Mouse (Mus musculus): Measurements from ENCODE around the gene Shcbp1.
"Not testable (repeated sequence)": the region's sequence is repeated elsewhere in the genome, so short reads cannot be mapped to it uniquely, and the experiment has no call there.

Gene Shcbp1

DNA sequence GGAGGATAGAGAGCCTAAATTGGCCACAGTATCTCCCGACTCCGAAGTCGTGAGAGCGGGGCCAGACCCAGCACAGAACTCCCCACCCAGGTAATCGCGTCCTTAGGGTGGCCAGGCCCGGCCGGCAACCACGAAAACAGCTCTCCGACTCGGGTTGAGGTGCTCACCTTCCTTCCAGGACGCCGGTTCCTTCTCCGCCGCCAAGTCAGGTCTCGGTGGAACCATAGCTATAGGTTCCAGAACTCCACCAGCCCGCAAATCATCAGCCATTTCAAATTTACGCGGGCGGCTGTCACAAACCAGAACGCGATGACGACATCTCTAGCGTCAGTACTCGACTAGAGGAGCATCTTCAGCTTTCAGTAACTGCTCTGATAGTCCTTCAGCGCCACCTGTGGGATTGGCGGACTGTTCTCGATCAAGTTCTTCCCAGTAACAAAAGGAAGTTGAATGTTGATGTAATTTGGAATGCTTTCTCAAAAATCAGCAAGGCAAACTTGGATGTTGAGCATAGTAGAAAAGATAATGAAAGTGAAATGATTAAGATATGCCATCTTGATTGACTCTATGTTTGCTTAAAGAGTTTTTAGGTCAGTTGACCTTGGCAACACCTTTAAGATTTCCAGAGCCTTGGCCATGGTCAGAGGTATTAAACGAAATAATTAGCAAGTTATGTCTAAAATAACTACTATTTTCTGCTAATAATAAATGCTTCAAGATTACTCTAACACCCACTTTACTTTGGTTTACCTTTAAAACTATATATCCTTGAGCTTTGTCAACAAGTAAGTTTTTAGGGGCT is at the start of gene Shcbp1:
Shcbp1 (minus strand) TSS at position 314 of the 802 bp plus-strand sequence.
- peak; percentile 82 for DNase-seq (ENCODE audit: extremely low read depth, insufficient read length, low spot score)

DNA sequence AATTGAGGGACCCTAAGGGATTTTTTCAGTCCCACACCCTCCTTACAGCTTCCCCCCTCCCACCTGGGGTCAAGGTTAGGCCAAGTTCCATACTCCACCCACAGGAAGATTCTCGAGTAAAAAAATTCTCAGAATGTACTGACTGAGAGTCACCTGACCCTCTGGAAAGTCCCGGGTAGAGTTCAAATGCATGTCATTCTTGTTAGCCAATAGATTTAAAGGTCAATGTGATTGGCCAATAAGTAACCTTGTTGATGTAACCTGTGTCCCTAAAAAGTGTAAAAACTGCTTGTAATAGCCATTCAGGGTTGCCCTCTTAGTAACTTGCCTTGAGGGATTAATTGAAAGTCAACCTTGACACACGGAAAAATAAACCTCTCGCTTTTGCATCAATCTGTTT is 29.5 kb upstream of the Shcbp1 start:
- no peak for DNase-seq (ENCODE audit: extremely low read depth, insufficient read length, low spot score)

DNA sequence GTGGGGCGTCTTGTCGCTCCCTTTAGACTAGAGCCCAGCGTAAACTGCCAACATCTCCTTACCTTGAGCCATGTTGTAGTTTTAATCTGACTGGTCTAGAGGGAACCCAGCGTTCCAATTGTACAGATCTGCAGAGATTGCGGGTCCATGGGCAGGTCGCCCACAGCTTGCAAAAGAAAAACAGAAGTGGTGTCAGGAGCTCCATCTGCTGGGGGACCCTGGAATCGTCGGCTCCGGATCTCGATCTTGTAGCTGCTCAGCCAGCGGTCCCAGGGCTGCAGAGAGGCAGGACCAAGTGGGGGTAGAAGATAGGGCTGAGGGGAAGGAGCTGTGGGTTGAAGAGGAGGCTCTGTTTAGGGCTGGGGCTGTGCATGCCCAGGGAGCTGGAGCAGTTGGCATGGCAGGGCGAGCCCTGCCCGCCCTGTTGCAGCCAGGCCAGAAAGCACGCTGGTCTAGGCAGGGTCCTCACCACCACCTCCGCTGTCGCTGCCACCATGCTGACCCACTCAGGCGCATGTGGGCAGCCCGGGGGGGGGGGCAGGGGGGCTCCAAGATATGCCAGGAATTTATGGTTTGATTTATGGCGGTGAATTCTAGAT is 21.3 kb upstream of the Shcbp1 start:
- DNase-seq (ENCODE audit: extremely low read depth, insufficient read length, low spot score), result peak; percentile 16

DNA sequence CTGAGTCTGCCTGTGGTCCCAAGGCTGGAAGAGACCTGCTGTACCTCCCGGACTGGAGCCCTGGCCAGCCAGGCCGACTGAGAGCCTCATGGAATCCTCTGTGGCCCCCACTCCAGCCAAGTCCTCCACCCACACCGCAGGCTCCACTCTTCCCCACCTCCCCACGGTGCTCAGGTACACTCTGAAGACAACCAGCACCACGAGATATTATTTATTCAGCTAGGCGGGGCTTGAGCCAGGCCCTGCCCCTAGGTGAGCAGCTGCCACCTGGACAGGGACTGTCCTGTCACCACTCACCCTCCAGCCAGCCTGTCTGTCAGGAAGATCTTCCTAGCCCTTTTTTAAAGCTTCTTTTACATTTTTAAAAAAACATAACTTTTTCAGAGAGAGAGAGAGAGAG is 1.1 kb downstream of the Shcbp1 start:
- DNase-seq (ENCODE audit: extremely low read depth, insufficient read length, low spot score), result no peak

DNA sequence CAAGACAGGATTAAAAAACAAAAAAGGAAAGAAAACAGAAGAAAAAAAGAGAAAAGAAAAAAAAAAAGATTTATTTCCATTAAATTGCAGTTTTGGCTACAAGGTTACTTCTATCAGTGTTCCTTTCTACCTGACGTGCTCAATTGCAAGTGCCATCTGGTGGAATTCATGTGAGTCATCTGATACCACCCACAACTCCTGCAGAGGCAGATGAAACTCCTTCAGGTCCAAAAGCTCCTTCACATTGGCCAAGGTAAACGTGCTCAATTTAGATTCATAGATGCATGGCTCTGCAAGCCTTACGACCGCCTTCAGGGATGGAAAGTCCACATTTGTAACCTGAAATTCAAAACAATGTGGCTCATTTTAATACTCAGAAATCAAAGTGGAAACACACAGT is 14.6 kb downstream of the Shcbp1 start:
- DNase-seq (ENCODE audit: extremely low read depth, insufficient read length, low spot score), result no peak

DNA sequence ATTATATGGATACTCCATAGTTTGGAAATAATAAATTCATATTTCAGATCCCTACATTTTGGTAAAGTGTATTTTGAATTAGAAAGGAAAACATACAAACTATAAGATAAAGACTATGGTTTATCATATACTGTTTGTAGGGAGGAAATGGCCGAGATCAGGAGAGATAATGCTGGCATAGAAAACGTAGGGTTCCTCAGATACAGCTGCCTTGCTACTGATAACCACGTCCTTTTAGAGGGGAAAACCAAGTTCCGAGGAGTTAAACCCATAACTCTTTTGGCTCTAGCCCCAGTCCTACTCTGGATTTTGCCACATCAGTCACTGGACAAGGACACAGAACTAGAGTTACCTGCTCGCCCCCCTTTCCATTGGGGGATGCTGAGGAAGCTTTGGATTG is 26.3 kb downstream of the Shcbp1 start:
- DNase-seq (ENCODE audit: extremely low read depth, insufficient read length, low spot score), result no peak

DNA sequence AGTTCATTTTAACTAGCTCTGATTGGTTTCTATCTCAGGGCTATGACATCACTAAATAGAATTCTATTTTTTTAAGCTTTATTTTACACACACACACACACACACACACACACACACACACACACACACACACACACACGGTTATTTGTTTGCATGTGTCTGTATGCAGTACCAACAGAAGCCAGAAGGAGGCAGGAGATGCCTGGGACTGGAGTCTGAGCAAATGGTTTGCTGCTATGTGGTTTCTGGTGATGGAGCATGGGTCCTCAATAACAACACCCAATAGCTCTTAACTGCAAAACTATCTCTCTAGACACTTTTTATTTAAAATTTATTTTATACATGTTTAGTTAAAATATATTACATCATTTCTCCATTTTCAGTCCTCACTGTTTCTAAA is 48.4 kb downstream of the Shcbp1 start:
- no peak for DNase-seq (ENCODE audit: extremely low read depth, insufficient read length, low spot score)

DNA sequence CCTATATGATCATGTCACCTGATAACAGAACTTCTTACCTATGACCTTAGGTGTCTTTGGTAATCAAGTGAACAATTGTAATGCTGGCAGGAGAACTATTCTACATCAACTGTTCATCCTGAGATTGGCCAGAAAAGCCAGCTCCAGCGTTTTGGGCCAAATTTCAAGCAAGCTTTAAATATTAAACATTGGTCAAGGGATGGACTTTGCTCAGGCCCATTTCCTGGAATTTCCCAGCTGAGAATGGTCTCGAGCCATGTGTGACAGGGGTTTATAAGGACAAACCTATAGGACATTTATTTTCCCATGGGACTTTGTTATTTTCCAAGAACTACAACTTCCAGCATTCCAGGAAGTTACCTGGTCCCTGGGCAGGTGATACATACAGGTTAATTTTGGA is 63.8 kb downstream of the Shcbp1 start:
- DNase-seq (ENCODE audit: extremely low read depth, insufficient read length, low spot score), result no peak

DNA sequence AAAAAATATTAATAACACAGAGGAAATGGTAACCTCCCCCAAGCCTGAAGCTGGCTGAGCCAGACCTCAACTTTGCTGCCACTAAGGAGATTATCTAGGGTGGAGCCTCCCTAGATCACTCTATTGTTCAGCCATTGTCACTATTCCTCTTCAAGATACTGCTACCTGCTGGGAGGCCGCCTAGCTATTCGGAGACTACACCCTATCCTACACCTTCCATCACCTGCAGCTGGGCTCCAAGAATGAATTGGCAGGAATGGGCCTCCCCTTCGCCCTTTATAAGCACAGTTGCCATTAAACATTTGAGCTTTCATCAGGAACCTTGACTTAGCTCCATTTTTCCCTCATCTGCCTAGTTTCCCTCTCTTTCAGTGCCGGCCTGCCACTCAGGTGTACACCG is 71.0 kb downstream of the Shcbp1 start:
- DNase-seq (ENCODE audit: extremely low read depth, insufficient read length, low spot score), result not testable (repeated sequence)

DNA sequence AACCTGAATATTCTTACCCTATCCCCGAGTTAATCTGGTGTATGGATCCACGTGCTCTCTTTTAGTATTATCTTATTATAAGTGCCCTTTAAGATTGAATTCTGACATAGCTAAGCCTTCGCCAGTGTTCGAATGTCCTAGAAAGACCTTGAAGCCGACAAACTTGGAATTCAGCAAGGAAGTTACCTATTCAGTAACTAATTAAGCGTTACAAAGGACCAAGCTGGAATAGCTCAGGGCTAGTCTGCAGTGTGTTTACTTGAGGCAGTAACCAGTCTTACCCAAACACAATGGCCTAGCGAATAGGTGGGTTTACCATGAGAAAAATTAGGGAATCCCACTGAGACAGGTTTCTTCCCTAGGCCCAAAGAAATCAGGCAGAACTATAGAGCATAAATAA is 71.5 kb downstream of the Shcbp1 start:
- DNase-seq (ENCODE audit: extremely low read depth, insufficient read length, low spot score), result not testable (repeated sequence)

DNA sequence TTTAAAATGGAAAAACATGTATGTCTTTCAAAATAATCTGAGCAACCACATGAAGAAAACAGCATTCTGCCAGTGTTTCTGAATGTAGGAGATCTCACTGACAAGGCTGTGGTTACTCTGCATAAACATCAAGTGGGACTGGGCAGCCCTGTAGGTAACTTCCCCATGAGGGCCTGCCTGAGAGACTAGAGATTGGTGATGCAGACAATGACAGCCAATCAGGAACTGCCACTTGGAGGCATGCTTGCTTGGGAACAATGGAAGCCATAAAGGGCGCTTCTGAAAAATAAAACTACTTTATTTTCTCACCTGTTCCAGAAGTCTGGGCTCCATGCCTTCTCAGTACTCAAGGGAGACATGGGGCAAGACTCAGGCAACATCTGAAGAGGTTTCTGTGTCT is 87.7 kb downstream of the Shcbp1 start:
- DNase-seq (ENCODE audit: extremely low read depth, insufficient read length, low spot score), result no peak

All from 3134 (cell line).